Mouse (Mus musculus): ENCODE measurements around the gene Gm44973.
A peak's percentile ranks its signal among the peaks of the same experiment; 100 is the strongest.
"Not testable (repeated sequence)": the region's sequence is repeated elsewhere in the genome, so short reads cannot be mapped to it uniquely, and the experiment has no call there.

The Gm44973 gene

DNA sequence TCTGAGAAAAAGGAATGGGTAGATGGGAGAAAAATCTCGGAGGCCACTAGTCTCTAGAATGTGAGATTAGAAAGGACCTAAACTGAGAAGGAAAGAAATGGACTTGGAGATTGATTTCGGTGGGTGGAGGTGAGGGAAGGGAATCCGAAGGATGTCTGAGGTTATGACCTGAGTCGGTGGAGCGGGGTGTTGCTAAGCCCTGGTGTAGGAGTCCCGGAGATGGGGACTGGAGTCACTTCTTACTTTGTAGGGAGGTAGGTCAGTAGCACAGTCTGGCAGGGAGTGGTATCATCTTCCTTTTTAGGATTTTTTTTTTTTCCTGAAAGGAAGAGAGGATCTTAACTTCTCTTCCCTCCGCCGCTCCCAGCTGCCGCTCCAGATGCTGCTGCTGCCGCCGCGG is 37.1 kb downstream of the Gm44973 start:
- DNase-seq = no peak

DNA sequence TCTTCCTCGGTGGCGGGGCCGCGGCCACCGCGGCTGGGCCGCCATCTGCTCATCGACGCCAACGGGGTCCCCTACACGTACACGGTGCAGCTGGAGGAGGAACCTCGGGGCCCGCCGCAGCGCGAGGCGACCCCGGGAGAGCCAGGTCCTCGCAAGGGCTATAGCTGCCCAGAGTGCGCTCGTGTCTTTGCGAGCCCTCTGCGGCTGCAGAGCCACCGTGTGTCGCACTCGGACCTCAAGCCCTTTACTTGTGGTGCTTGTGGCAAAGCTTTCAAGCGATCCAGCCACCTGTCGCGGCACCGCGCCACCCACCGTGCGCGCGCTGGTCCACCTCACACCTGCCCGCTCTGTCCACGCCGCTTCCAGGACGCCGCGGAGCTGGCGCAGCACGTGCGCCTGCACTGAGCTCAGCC is 37.6 kb downstream of the Gm44973 start:
- DNase-seq = no peak

DNA sequence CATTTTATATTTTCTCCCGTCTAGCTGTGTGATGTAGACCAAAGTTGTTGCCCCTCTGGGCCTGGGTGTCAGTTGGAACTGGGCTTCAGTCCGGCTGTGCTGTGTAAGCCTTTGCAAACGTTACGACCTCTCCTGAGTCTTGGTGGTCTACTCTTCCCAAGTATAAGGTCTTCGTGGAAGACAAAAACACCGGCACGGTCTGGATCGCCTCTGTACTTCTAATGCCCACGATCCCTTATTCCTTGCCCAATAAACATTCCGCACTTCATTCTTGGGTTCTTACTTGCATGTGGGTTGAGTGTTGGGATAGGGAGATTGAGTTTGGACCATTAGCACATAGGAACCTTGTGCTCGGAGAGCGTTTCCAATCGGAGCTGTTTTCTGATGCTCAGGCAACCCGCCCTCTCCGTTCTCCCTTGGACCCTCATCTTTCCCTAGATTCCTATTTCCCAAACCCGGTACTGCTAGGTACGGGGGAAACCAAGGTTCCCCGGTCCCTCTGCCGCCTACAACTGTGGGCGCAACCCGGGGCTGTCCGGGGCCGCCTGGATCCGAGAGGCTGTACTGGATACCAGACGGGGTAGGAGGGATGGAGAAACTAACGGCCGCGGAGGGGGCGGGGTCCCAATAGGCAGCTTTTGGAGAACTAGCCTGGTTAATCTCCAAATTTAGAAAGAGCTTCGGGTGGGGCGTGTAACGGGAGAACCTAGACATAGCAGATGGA is 38.3 kb downstream of the Gm44973 start:
- no peak for DNase-seq

DNA sequence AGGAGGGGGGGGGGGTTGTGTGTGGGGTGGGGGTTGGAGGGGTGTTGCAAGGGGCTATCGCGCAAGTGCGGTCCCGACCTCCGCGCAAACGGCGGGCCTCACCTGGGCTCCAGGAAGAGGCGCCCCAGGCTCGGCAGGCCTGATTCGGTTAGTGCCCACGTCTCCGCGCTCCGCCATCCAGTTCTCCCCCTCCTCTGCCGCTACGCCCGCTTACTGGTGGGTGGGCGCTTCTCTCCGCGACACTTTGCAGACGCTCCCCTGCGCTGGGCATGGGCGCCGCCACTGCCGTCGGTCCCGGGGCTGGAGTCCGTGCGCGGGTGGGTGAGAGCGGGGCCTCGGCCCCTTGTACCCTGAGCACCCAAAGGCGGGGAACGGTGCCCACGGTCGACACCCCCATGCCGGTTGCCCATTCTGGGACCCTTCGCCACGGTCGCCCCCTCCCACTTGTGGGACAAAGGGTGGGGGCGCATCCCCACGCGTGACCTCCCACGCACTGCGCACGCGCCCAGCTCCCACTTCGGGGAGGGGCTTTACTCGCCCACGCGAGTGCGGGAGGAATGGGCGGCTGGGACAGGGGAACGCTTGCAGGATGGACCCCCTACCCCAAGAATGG is 41.5 kb downstream of the Gm44973 start:
- DNase-seq = peak; percentile 47

DNA sequence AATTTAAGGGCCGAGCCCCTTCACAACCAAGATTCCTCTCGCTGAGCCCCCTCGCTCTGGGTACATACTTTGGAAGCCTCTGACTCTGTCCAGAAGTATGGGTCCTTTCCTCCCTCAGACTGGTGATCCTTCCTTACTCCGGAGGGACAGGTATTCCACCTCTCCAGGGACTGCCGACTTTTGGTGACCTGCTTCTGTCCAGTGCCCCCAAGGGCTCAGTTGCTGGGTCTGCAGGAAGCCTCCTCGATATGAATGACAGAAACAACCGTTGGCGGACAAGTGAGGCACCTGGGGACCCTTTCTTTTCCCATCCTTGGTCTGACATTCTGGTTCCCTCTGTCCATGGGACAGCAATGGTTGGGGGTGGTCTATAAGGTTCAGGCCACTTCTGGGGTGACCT is 42.1 kb downstream of the Gm44973 start:
- no peak for DNase-seq

DNA sequence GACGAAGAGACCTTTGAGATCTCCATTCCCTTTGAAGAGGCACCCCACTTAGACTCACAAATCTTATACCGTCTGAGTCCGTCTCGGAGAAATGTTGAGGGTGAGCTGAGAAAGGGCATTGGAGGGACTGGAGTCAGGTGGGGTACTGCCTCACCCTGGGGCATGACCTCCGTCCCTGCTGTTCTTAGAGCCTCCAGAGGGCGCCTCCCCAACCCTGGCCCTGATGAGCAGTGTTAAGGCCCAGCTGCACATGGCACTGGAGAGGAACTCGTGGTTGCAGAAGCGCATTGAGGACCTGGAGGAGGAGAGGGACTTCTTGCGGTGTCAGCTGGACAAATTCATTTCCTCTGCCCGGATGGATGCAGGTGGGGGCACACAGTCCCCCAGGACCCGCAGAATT is 42.5 kb downstream of the Gm44973 start:
- DNase-seq = peak; percentile 33

DNA sequence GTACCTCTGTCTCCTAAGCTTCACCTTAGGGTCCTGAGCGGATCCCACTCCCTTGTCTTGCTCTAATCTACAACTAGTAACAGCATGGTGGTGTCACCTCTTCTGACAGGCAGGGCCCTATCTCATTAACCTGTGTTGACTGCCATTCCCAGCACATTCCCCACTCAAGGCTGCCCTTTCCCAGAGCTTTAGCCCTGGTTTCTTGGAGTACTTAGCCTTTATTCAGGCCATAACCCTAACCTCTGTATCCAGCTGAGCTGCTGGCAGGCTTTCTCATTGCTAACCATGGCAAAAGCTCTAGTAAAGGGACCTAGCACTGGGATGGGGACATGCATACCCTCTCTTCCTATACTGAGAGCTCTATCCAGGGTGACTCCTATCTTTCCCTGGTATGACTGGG is 43.3 kb downstream of the Gm44973 start:
- DNase-seq = no peak

DNA sequence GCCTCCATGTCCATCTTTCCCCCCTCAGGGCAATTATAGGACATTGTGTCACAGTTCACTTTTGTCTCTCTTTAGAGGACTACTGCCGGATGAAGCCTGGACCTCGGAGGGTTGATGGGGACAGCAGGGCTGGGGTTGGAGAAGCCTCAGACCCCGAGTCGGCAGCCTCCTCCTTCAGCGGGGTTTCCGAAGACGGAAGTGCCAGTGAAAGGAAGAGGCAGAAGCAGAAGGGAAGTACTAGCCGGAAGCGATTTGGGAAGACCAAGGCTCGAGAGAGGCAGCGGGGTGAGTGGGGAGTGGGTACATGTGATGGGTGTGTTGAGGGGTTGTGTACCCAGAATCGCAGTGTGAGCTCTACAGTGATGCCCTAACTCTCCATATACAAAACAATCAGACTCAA is 44.1 kb downstream of the Gm44973 start:
- no peak for DNase-seq

DNA sequence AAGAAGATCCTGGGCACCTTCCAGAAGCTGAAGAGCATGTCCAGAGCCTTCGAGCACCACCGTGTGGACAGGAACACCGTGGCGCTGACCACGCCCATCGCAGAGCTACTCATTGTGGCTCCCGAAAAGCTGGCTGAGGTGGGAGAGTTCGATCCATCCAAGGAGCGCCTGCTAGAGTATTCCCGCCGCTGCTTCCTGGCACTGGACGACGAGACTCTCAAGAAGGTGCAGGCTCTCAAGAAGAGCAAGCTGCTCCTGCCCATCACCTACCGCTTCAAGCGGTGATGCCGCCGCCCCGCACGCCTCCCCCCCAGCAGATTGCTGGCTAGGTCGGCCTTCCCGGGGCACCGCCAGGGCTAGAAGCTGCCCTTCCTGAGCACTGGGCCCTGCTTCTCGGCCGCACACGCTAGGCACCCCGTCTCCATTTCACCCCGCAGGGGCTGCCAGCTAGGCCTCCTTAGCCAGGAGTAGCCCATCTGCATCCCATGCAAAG is 45.0 kb downstream of the Gm44973 start:
- peak; percentile 90 for DNase-seq

DNA sequence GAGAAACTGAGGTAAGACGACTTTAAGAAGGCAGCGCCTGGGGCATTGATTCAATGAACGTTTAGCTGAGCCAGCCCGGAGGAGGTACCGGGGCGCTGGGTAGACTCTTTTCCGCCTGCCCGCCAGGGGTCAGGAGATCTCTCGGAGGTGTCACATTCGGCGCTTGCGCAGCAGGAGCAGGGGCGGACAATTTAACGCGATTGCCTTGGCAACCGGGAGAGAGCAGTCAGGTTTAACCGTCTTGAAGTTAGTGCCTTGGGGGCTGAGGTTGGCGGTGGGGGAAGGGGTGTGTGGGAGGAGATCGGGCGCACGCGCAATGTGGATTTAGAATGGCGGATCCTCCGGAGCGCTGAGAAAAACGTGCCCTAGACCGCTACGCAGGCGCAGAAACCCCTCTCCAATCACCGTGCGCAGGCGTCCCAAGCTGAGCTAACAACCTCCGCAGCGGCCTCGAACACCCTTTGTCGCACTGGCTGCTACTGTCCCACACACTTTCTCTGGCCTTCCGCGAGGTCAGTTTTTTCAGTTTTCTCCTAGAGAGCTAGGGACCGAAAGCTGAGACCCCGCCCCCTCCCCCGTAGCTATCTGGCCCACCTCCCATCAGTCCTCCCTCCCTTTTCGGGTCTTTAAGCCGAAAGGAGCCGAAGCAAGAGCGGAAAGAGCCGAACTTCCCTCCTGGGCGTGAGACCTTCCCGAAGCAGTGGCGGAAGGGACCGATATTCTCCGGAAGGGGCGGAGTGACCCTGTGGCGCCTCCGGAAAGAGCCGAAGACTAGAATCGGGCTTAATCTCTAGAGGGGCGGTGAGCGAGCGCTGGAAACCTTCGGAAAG is 45.9 kb downstream of the Gm44973 start:
- peak; percentile 99 for DNase-seq

DNA sequence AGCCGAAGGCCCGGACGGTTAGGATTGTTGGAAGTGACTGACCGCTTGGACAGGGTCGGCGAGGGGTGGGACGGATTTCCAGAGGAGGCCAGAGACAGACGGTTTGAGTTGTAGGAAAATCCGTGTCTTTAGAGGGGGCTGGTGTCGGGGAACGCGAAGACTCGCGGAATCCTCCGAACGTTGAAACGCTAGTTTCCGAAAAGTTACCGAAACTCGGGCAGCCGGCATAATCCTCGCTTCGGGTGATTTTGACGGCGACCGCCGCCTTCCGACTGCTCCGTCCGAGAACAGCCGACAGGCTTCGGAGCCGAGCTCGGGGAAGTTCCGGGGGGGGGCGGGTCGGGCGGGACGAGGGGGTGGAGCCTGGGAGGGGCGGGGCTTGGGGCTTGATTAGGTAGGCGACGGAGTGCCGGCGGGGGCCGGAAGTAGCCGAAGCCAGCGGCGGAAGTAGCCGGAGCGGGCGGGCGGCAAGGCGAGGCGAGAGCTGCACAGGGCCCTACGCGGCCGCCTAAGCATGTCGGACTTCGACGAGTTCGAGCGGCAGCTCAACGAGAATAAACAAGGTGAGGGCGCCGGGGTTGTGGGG is 46.6 kb downstream of the Gm44973 start, which contains the start of gene U2af2:
TSS of gene U2af2 (plus strand) at position 370 of the 586 bp plus-strand sequence.
- DNase-seq = peak; percentile 98

DNA sequence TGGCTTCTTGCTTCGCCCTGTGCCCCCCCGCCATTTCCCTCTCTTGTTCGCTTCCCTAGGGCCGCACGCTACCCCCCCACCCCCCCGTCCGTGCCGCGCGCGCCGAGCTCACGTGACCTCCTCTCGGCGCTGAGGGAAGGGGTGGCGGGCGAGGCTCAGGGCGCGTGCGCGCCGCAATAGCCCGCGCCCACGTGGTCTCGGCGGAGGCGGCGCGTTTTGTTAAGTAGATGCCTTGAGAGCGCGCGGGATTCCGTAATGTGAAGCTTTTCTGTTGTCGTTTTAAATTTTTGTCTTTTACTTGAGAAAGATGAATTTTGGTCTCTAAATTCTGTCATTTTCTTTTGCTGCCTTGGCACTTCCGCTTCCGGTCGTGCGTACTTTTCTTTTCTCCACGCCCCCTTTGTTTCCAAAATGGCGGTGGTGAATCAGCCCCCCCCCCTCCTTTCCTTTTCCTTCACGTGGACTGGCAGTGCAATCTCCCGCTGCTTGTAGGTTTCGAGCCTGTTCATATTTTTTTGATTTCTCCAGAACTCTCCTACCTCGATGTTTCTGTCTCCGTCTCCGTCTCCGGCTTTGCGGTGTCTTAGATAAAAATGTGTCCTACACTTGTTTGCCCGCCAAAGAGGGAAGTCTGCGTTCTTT is 47.2 kb downstream of the Gm44973 start:
- peak; percentile 83 for DNase-seq

DNA sequence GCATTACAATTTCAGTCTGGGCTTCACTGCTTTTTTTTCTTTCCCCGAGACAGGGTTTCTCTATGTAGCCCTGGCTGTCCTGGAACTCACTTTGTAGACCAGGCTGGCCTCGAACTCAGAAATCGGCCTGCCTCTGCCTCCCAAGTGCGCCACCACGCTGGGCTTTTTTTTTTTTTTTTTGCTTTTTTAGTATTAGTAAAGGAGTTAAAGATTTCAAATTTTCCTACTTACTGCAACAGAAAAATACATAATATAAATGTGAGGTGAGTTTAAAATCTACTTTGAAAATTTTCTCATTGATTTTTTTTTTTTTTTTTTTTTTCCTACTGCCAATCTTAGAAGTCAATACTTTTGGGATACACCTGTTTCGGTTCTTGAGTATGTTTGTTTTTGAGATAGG is 49.6 kb downstream of the Gm44973 start:
- no peak for DNase-seq

DNA sequence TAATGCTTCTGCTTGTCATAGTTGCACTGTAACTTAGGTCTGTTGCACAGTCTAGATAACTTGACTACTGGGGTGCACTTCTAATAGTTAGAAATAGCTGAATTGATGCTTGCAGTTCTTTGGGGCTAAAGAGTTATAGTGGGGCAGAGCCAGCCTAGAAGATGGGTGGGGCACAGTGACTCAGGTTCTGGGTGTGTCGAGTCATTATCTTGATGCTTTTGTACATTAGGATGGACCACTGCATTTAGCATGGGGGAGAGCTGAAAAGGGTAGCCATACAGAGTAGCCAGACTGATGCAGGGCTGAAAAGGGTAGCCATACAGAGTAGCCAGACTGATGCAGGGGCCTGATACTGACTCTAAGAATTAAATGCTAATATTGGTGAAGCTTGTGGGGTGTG is 58.3 kb downstream of the Gm44973 start:
- DNase-seq = no peak

DNA sequence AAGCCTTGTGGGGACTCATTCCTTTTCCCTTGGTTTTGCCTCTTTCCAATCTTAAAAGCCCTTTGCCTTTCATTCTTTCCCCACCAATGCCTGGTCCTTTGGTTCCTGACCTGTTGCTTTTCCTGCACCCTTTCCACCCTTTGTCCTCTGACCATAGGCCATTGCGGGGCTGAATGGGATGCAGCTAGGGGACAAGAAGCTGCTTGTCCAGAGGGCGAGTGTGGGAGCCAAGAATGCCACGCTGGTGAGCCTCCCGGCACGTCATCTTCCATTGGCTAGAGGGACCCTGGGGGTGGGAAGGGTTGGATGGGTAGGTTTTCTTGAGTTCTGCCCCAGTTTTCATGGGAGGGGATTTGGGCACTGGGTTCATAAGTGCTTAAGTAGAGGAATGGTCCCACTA is 59.7 kb downstream of the Gm44973 start:
- no peak for DNase-seq

DNA sequence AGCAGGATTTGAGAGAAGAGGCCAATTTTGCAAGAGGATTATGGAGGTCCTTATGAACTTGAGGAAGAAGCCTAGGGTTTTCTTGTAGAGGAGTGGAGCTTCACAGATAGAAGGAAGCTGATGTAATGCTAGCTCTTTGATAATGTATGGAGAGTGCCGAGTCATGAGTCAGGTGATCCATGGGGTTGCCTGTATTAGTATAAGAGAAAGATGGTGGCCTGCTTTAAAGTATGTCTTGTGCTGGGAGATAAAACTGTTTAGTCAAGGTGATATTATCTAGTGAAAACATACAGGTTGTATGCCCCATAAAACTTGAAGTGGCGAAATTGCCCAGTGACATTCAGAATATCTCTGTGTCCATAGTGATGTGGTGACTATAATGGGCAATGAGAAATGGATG is 61.6 kb downstream of the Gm44973 start:
- no peak for DNase-seq

DNA sequence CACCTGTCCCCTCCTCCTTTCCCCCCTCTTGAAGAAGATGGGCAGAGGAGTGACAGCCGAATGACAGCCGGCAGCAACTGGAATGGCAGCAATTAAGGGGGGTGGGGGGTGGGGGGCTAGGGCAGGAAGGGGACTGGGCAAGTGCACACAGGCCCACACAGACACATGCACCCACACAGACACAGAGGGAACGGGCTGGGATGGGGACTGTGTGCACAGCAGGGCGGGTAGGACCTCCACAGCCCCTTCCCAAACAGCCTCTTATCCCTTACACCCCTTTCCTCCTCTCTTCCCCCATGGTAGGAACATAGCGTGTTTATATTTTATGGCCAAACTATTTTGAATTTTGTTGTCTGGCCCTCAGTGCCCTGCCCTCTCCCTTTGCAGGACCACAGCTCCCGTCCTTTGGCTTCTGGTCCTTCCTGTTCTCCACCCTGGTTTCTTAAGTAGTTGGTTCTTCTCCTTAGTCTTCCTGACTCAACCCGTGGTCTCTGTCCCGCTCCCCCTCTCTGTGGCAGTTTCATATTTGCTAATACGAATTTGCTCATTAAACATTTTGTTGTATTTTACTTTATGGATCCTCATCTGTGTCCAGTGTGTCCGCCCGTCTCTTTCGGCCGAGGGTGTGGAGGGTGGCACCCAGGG is 64.2 kb downstream of the Gm44973 start:
- DNase-seq = not testable (repeated sequence)

DNA sequence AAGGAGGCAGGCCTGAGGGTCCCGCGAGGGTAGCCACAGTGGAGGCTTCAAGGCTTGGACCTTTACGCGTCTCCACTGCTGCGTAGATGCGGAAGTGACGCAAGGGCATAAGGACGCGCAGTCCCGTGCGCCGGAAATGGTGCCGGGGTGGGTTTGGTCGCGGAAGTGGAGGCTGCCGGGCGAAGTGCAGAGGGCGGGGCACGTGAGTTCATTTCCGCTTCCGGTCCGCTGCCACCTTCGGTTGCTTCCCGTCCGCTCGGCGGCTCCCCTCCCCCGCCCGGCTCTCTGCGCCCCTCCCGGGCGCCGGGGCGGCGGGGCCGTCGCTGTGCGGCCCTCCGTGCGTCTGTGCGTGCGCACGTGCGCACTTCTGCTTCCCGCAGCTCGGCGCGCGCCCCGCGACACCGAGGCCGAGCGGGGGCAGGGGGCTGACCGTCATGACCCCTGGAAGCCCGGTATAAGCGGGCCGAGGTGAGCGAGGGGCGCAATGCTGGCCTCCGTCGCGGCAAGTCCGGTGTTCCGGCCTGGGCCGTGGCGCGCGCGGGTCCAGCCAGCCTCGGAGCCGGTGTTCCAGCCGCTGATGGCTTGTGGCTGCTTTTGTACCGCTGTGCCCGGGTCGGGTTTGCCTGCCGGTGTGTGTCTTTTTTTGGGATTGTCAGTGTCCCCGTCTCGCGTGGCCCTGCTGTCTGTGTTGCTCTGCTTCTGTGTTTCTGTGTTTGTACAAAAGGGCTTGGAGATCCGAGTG is 64.9 kb downstream of the Gm44973 start, which contains the start of gene Epn1:
TSS of gene Epn1 (plus strand) at position 226 of the 742 bp plus-strand sequence.
- peak; percentile 99 for DNase-seq

DNA sequence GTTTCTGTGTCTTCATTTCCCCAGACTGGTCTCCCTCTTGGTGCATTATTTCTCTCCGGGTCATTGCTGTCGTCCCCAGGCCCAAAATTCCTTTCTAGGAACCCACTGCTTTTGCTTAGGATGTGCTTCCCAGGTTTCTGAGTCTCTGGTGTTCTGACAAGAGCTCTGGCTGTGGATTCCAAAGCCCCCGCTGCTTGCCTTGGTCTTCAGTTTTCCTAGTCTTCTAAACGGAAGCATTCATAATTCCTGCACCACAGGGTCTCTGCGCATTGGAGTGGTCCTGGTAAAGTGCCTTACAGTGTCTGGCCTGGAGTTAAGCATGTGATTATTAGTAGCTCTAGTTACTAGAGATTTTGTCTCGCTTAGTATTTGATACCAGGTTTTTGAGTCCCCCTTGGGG is 65.5 kb downstream of the Gm44973 start:
- DNase-seq = no peak

DNA sequence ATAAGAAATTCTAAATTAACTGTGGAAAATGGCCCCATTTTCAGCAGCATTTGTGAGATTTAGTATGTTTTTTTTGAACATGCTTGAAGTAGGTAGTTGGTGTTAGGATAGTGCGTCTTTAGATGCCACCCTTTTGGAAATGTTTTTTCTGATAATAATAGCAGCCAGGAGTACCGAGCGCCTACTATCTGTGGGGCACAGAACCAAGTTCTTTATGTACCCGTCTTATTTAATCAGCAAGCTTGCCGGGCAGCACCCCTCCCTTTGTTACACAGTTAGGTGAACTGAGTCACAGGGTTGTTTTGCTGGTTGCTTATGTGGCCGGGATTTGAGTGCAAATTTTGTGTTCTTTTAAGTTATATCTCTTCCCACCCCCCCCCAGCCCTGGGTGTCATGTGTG is 65.9 kb downstream of the Gm44973 start:
- no peak for DNase-seq

DNA sequence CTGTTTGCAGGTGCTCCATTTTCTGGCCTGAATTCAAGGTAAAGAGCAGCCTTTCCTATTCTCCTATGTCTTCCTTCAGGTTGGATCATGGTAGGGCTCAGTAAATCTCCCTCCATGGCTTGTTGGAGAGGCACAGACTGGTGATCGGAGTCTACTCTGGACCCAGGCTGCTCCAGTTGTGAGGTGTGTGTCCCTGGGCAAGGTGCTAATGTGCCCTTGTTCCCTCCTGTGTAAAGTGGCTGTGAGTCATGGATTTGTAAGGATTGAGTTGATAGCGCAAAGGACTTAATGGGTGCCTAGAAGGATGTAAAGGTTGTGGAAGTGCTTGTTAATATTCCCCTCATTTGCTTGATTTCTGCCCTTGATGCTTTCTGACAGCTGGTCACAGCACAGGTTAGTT is 66.6 kb downstream of the Gm44973 start:
- no peak for DNase-seq
